Mouse (Mus musculus): Measurements from ENCODE around the gene Prm1.
"Not testable (repeated sequence)": the region's sequence is repeated elsewhere in the genome, so short reads cannot be mapped to it uniquely, and the experiment has no call there.

The Prm1 gene

DNA sequence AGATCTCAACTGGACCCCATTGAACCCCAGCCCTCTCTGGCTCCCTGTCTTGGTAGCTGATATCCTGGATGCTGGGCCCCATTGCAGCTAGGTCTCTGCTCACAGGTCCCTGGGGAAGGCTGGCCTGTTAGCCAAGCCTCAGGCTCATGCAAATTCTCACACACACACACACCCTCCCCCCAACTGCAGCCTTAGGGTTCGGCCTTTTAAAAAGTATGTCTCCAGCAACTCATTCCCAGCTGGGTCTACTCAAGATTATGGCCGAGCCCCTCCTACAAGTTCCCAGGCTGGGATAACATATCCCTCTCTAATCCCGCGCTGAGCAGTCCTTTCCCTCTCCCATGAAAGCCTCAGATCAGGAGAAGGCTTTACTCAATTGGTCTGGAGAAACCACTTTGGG is 15.7 kb upstream of the Prm1 start:
- no peak for DNase-seq

- no peak for DNase-seq
These were observed 14.3 kb upstream of the Prm1 start for GRCm38 (mm10) chr16:10819966-10820365.

DNA sequence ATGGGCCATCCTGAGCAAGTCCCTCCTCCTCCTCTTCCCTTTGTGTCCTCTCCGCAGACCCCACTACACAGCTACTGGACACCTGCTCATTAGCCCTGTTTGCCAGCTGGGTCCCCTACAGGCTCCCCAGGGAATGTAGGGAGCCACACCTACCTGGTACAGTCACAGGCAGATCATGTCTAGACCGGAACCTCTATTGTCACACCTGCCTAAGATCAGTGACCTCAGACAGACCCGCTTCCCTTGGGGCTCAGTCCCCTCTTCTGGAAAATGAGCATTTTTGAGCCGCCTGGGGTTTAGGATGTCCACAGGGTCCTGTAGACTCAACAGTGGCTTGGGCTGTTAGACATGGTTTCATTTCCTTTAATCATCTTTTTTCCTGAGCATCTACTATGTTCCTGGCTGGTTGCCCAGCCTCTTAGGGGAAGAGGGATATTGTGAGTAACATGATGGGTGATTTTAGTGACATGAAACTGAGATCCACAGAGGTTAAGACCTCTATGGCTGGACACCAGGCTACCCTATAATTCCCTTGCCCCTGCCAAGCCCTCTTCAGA is 13.0 kb upstream of the Prm1 start:
- no peak for DNase-seq

DNA sequence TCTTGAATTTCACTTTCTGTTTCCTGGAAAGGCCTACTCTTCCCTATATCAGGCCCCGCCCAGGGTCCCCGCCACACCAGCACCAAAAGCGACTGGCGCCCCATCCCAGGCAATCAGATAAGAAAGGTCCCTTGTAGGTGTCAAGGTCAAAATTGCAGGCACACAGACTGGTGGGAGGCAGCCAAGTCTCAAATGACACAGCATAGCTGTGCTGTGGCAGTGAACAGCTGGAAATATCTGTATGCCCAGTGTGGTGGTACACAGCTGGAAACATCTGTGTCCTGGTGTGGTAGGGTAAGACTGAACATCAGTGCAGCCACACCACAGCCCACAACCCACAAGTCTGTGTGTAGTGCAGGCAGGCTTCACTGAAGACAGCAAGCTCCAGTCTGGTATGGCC is 9.2 kb upstream of the Prm1 start:
- DNase-seq = no peak

- DNase-seq = no peak
These were observed 8.1 kb upstream of the Prm1 start for GRCm38 (mm10) chr16:10813726-10814125.

DNA sequence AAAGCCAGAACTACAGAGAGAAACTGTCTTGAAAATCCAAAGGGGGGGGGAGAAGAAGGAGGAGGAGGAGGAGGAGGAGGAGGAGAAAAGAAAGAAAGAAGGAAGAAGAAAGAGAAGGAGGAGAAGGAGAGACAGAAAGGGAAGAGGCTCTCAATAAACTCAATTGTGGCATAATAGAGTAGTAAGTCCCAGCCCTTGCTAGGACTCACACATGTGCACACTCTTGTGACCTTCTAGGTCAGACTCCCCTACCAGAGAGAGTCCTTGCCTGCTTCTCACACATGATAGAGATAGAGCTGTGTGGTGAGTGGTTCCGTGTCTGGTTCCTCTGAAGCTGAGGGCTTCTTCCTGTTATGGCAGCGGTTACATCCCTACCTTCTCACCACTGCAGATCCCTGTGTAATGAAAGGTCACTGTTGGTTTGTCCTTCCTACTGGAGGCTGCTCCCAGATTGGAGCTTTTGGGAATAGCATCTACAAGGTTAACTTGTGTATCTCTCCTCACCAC is 7.3 kb upstream of the Prm1 start, which contains the start of gene Gm11172:
Gene Gm11172, plus strand, starts transcription at position 51 of the 507 bp plus-strand sequence.
- DNase-seq = no peak

- no peak for DNase-seq
These were observed 4.7 kb upstream of the Prm1 start for GRCm38 (mm10) chr16:10810376-10810775.

DNA sequence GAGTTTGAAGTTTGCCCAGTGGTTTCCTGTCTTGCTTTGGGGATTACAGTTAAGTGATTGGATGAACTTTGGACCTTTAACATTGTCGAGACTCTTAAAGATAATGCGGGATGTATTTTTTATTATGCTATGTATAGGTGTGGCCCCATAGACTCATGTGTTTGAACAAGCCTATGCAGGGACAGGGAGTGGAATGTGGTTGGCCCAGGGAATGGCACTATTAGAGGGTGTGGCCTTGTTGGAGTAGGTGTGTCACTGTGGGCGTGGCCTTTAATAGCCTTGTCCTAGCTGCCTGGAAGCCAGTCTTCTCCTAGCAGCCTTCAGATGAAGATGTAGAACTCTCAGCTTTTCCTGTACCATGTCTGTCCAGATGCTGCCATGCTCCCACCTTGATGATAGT is 3.2 kb downstream of the Prm1 start:
- DNase-seq = not testable (repeated sequence)

DNA sequence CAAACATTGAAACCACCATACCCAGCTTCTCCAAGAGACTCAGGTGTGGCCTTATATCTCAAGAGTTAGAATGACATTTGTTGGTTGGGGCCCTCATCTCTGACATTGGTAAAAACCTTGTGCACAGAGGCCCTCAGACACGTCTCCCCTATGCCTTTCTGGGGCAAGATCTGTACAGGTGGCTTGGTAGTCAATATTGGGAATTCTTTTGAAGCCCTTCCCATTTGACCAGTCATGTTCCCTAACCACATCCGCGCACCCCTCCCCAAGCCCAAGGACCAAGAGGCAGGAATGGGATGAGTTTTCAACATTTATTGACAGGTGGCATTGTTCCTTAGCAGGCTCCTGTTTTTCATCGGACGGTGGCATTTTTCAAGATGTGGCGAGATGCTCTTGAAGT is 9.6 kb downstream of the Prm1 start, which contains the start of gene Prm2:
Gene Prm2, minus strand, starts transcription at position 101 of the 400 bp plus-strand sequence.
- no peak for DNase-seq

GRCm38 (mm10) chr16:10790702-10791101 is 14.9 kb downstream of the Prm1 start, which contains the start of gene Prm3:
TSS of gene Prm3 (minus strand) at chr16:10790914.
- no peak for DNase-seq

GRCm38 (mm10) chr16:10788866-10789265 is 16.8 kb downstream of the Prm1 start:
- no peak for DNase-seq

- DNase-seq = no peak
These were observed 17.4 kb downstream of the Prm1 start, which contains the start of gene Tnp2 for GRCm38 (mm10) chr16:10788271-10788670. TSS of gene Tnp2 (minus strand) at chr16:10788660.

DNA sequence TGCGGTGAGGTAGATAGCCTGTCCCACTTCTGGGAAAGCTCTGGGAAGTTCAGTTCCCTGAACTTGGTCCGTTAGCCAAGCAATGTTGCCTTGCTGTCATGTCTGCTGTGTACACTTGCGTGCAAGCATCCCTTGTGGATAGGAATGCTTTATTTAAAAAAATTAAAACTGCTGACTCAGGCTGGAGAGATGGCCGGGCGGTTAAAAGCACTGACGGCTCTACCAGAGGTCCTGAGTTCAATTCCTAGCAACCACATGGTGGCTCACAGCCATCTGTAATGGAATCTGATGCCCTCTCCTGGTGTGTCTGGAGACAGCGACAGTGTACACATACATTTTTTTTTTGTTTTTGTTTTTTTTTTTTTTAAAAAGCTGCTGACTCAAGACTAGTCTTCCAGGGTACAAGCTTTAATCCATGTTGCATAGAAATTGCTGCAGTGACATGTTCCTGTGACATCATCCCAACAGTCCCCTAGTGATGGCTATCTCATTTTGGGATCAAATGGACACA is 18.0 kb downstream of the Prm1 start:
- DNase-seq = no peak

- DNase-seq = no peak
These were observed 18.7 kb downstream of the Prm1 start for GRCm38 (mm10) chr16:10786782-10787547.

GRCm38 (mm10) chr16:10786288-10786687 is 19.4 kb downstream of the Prm1 start:
- peak; percentile 85 for DNase-seq

DNA sequence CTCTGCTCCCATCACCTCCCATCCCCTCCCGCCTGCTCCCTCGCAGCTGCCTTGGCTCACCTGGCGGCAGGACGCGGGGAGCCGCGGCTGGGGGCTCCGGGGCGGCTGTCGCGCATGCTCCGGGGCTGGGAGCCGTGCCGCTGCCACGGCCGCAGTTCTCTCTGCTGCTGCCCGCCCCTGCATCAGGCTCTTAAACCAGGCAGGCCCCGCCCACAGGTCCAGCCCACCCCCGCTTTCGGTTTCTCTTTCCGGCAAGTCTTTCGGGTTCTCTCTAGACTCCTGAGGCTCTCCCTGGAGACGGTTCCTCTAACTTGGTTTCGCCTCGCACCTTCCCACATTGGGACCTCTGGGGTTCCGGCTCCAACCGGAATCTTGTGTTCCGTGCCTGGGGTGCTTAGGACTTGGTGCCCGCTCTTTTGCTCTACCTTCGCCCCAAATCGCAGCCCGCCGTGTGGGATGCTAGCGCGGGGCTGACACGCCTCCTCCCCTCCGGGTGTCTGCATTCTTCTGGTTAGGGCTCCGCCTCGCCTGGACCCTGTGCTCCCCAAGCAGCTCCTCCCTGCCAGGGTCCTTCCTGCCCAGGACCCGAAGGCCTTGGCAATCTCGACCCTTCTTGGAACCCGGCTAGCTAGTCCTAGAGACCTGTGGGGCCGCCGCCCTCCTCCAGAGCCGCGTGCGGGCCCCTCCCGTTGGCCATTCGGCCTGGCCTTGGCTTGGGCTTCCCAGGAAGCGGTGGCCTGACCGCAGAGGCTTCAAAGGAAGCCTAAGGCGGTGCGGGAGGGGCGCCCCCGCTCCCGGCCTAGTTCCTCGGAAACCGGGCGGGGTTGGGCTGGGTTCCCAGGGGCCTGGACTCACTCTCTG is 20.0 kb downstream of the Prm1 start, which contains the start of gene Socs1:
Gene Socs1, minus strand, starts transcription at position 166 of the 861 bp plus-strand sequence.
- DNase-seq = peak; percentile 79

GRCm38 (mm10) chr16:10784793-10785370 is 20.8 kb downstream of the Prm1 start:
- peak; percentile 78 for DNase-seq

DNA sequence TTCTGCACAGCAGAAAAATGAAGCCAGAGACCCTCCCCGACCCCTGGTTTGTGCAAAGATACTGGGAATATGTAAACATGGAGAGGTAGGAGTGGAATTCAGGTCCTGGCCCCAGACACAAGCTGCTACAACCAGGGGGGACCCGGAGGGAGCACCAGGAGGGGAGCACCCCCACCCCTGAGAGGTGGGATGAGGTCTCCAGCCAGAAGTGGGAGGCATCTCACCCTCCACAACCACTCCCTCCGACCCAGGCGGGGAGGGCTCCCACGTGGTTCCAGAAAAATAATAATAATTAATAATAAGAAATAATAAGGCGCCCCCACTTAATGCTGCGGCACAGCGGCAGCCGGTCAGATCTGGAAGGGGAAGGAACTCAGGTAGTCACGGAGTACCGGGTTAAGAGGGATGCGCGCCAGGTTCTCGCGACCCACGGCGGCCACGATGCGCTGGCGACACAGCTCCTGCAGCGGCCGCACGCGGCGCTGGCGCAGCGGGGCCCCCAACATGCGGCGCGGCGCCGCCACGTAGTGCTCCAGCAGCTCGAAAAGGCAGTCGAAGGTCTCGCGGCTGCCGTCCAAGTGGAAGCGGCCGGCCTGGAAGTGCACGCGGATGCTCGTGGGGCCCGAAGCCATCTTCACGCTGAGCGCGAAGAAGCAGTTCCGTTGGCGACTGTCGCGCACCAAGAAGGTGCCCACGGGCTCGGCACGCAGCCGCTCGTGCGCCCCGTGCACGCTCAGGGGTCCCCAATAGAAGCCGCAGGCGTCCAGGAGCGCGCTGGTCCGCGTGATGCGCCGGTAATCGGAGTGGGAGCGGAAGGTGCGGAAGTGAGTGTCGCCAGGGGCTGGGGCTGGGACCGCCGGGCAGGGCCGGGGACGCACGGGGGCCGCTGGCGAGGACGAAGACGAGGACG is 21.5 kb downstream of the Prm1 start:
- DNase-seq = peak; percentile 18

- DNase-seq = no peak
These were observed 22.2 kb downstream of the Prm1 start for GRCm38 (mm10) chr16:10783451-10783850.

DNA sequence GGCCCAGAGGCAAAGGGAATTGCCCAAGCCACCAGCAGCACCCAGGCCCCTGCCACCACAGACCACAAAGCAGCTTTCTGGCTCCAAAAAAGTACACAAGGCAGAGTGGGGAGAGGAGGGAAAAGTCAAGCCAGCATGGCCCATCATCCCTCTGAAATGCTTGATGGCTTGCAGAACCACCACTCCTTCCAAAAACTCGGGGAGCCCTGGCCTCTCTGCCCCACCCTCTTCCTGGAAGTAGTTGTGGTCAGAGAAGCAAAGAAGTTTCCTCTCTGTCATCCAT is 22.5 kb downstream of the Prm1 start:
- no peak for DNase-seq

- DNase-seq = no peak
These were observed 23.1 kb downstream of the Prm1 start for GRCm38 (mm10) chr16:10782377-10783151.

Data from right cerebral cortex, adult 18-20 months (tissue).